Mouse (Mus musculus) lung, postnatal 0 days (tissue): ENCODE measurements at regions not wholly inside any gene's neighbourhood (a gene's known extent, or its start where the extent isn't known, plus 50 kb on each side); places are given as distances from the start of the nearest gene placed in this dataset.

Experiments used
- ATAC-seq: fragments of 200-750 bp; cut with Nextera tagmentation; 2 replicates; pipeline ENCODE4 v1.8.0; 2017; ENCODE audit warnings: moderate library complexity
- DNase-seq: peaks from one replicate; pipeline ENCODE4 v3.0.0-alpha.2; 2016; ENCODE audit warnings: low spot score
- H3K27ac ChIP-seq: fragments of 300-500 bp; sonication (generic); 2 replicates; pipeline ENCODE4 v1.5.1; 2014; ENCODE audit warnings: antibody characterized with exemption, mild to moderate bottlenecking, low read length, mixed read lengths
- H3K27me3 ChIP-seq: fragments of 300-500 bp; sonication (generic); replicated peaks from 2 replicates; pipeline ENCODE4 v1.6.1; 2014; ENCODE audit warnings: low read length, mixed read lengths; ENCODE audit not compliant: insufficient read depth
- H3K36me3 ChIP-seq: fragments of 300-500 bp; sonication (generic); 2 replicates; pipeline ENCODE4 v1.6.1; 2014; ENCODE audit warnings: low read length, mixed read lengths; ENCODE audit not compliant: insufficient read depth
- H3K4me1 ChIP-seq: fragments of 300-500 bp; sonication (generic); 2 replicates; pipeline ENCODE4 v1.6.1; 2014; ENCODE audit warnings: antibody characterized with exemption, low read depth, low read length, mixed read lengths; ENCODE audit not compliant: insufficient read depth
- H3K4me2 ChIP-seq: fragments of 300-500 bp; sonication (generic); replicated peaks from 2 replicates; pipeline ENCODE4 v1.6.1; 2014; ENCODE audit warnings: low read depth, mild to moderate bottlenecking, low read length, moderate library complexity, mixed read lengths
- H3K4me3 ChIP-seq: fragments of 300-500 bp; sonication (generic); 2 replicates; pipeline ENCODE4 v1.5.1; 2014; ENCODE audit warnings: low read depth, low read length
- H3K9ac ChIP-seq: fragments of 300-500 bp; sonication (generic); replicated peaks from 2 replicates; pipeline ENCODE4 v1.6.1; 2014; ENCODE audit warnings: low read depth, mild to moderate bottlenecking
- H3K9me3 ChIP-seq: fragments of 300-500 bp; sonication (generic); 2 replicates; pipeline ENCODE4 v1.6.1; 2016; ENCODE audit warnings: low read length, mixed read lengths
- CTCF ChIP-seq: IDR thresholded peaks from 2 replicates; pipeline ENCODE4 v1.5.1; 2016; ENCODE audit warnings: antibody characterized with exemption, mild to moderate bottlenecking
- EP300 ChIP-seq: IDR thresholded peaks from 2 replicates; pipeline ENCODE4 v1.6.1; 2016; ENCODE audit warnings: antibody characterized with exemption, mild to moderate bottlenecking, control low read depth
- WGBS: fragments of 180-500 bp; shearing (Covaris S2); extraction: QIAGEN DNeasy Blood & Tissue Kit; methylation state at CpG from one replicate; pipeline ENCODE4 v1.1.7; 2014; 5-methylcytosine and 5-hydroxymethylcytosine counted together

DNA sequence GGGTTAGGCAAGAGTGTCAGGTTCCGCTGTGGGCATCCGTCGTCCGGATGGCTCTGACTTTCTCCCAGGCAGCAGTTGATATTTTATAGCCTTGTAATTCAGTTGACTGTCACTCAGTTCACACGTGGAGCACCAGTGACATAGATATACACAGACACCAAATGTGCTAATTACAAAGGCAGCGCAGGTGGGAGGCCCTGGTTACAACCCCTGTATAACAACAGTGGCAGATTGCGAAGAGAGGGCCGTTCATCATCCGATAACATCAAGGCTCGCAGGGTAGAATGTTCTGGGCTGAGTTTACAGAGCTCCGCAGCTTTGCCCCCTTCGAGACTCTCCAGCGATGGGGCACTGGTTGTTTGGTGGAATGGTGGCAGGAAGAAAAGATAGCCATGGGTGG lies 120.0 kb upstream of the Pgrmc2 start:
- no peaks in the 10 kb centered on the region for H3K27me3 ChIP-seq
- no peak for DNase-seq
- no peaks in the 10 kb centered on the region for H3K9me3 ChIP-seq
- H3K4me1 ChIP-seq: no peaks in the 10 kb centered on the region
- TF ChIP-seq EP300 (no peak), CTCF (no peak)
- H3K27ac ChIP-seq: no peak overlapping the region
- no peak overlapping the region for H3K9ac ChIP-seq
- H3K4me3 ChIP-seq: no peak overlapping the region
- 36% methylated on average over 13 of the region's 13 CpGs for WGBS
- no peak for ATAC-seq
- H3K4me2 ChIP-seq: no peak overlapping the region
- H3K36me3 ChIP-seq: no peaks in the 10 kb centered on the region

GRCm38 (mm10) chr3:41201782-41202181 lies 118.9 kb upstream of the Pgrmc2 start:
- ATAC-seq: no peak
- WGBS: 42% methylated on average over 4 of the region's 4 CpGs
- H3K4me1 ChIP-seq: no peaks in the 10 kb centered on the region
- no peak overlapping the region for H3K4me2 ChIP-seq
- no peak overlapping the region for H3K4me3 ChIP-seq
- H3K36me3 ChIP-seq: no peaks in the 10 kb centered on the region
- no peak overlapping the region for H3K27ac ChIP-seq
- H3K27me3 ChIP-seq: no peaks in the 10 kb centered on the region
- H3K9ac ChIP-seq: no peak overlapping the region
- DNase-seq: peak; percentile 14
- TF ChIP-seq CTCF: peak; percentile 62
- TF ChIP-seq EP300: no peak
- H3K9me3 ChIP-seq: no peaks in the 10 kb centered on the region

GRCm38 (mm10) chr3:41200026-41200425 lies 117.2 kb upstream of the Pgrmc2 start:
- Histone ChIP-seq H3K27me3 (no peaks in the 10 kb centered on the region), H3K4me2 (no peak overlapping the region), H3K4me1 (no peaks in the 10 kb centered on the region), H3K4me3 (no peak overlapping the region), H3K36me3 (no peaks in the 10 kb centered on the region), H3K9me3 (no peaks in the 10 kb centered on the region), H3K27ac (no peak overlapping the region), H3K9ac (no peak overlapping the region)
- no peak for TF ChIP-seq CTCF
- no peak for TF ChIP-seq EP300
- DNase-seq (no peak), ATAC-seq (no peak)
- WGBS: 76% methylated on average over 5 of the region's 5 CpGs

DNA sequence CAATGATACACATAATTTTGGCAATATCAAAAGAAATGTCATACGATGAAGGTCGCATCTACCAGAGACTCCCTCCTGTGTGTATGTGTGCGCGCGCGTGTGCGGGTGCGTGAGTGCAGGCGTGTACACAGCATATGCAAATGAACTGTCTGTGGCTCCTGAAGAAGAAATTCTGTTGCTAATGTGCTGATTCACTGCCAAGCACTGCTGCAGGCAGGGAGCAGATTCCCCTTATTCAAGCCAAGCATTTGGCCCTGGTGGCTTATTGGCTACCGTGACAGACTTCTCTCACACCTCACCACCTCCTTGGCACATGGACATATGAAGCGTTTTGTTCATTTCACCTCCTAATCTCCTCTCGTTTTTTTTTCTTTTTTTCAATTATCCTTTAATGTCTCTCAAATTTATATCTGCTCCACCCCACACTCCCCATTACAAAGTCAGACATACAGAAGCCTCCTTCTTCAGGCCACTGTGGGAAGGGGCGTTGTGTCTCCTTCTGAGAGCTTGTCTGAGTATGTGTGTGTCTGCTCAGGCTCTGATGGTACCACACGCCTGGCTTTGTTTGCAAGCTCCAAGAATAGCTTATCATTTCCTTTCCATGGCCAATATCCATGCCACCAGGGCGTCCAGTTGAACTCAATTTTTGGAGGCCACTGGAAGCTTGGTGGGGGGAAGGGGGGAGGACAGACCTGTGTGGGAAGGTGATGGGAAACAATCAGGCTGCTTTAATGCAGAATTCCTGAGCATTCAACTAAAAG lies 115.5 kb upstream of the Pgrmc2 start:
- no peak overlapping the region for H3K27ac ChIP-seq
- DNase-seq: no peak

GRCm38 (mm10) chr3:41195113-41195975 lies 112.5 kb upstream of the Pgrmc2 start:
- WGBS: 55% methylated on average over 7 of the region's 7 CpGs
- no peak for TF ChIP-seq EP300
- TF ChIP-seq CTCF: no peak

More for the DNA sequence above, 115.5 kb upstream of the Pgrmc2 start:
- TF ChIP-seq EP300 (no peak), CTCF (no peak)
- WGBS: 72% methylated on average over 15 of the region's 15 CpGs
- no peaks in the 10 kb centered on the region for H3K9me3 ChIP-seq
- H3K27me3 ChIP-seq: no peaks in the 10 kb centered on the region
- H3K4me3 ChIP-seq: no peak overlapping the region
- H3K9ac ChIP-seq: no peak overlapping the region
- no peak for ATAC-seq
- no peaks in the 10 kb centered on the region for H3K36me3 ChIP-seq
- no peaks in the 10 kb centered on the region for H3K4me1 ChIP-seq
- no peak overlapping the region for H3K4me2 ChIP-seq

DNA sequence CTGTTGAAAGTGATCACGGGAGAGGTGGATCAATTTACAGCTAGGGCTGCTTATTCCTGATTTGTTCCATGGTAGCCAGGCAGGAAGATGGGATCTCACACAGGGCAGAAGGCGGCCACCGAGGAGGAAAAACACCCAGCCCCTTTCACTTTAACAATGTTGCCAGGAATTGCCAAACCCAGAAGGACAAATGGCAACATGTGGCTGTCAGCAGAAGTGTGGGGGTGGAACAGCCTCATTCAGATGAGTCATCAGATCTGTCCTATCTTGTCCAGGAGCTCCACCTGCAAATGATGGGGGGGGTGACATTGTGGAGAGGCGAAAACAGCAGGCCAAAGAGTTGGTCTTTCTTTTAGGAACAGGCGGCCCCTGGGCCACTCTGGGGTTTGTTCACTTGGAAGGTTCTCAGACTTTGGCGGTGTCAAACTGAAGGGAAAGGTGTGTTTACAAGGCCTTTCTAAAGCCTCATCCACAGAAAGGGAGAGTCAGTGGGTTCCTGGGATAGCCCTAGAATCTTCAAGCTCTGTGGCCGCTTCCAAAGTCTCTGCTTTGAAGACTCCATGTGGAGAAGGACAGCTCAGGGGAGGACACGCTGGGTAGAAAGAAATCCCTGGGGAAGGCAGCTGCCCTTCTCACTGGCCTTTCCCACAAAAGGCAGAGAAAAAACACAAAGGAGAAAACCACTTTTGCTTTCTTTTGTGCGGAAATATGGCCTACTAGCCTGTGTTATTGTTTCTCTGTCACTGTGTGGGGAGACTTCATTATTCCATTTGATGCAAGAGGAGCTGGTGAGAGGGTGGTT lies 111.7 kb upstream of the Pgrmc2 start:
- TF ChIP-seq CTCF (no peak), EP300 (no peak)
- H3K9me3 ChIP-seq: no peaks in the 10 kb centered on the region
- H3K27me3 ChIP-seq: no peaks in the 10 kb centered on the region
- H3K27ac ChIP-seq: no peak overlapping the region
- WGBS: 77% methylated on average over 9 of the region's 9 CpGs
- no peak overlapping the region for H3K4me2 ChIP-seq
- H3K9ac ChIP-seq: no peak overlapping the region
- H3K4me3 ChIP-seq: no peak overlapping the region
- DNase-seq (no peak), ATAC-seq (no peak)
- H3K36me3 ChIP-seq: no peaks in the 10 kb centered on the region
- H3K4me1 ChIP-seq: no peaks in the 10 kb centered on the region

More at GRCm38 (mm10) chr3:41195113-41195975, 112.5 kb upstream of the Pgrmc2 start:
- no peaks in the 10 kb centered on the region for H3K36me3 ChIP-seq
- no peaks in the 10 kb centered on the region for H3K9me3 ChIP-seq
- H3K27me3 ChIP-seq: no peaks in the 10 kb centered on the region
- H3K4me2 ChIP-seq: no peak overlapping the region
- no peaks in the 10 kb centered on the region for H3K4me1 ChIP-seq
- ATAC-seq: peak; percentile 94
- H3K27ac ChIP-seq: no peak overlapping the region
- H3K4me3 ChIP-seq: no peak overlapping the region
- DNase-seq: peak; percentile 77
- H3K9ac ChIP-seq: no peak overlapping the region
